Mouse (Mus musculus) NIH3T3 (cell line): ENCODE measurements around the gene Ino80d.

ENCODE experiments used
- DNase-seq: peaks from one replicate; pipeline ENCODE4 v3.0.0-alpha.2; 2012; ENCODE audit warnings: low read depth

The Ino80d gene

GRCm38 (mm10) chr1:62991021-62991420 lies 123.4 kb downstream of the Ino80d start:
- DNase-seq = no peak

- no peak for DNase-seq
Observed at GRCm38 (mm10) chr1:62987561-62987960, 126.9 kb downstream of the Ino80d start.

GRCm38 (mm10) chr1:62986267-62986666 lies 128.2 kb downstream of the Ino80d start:
- DNase-seq = peak; percentile 81

GRCm38 (mm10) chr1:62984566-62984965 lies 129.9 kb downstream of the Ino80d start:
- peak; percentile 36 for DNase-seq

- no peak for DNase-seq
Observed at GRCm38 (mm10) chr1:62976742-62977141, 137.7 kb downstream of the Ino80d start.

- DNase-seq = peak; percentile 66
Observed at GRCm38 (mm10) chr1:62966885-62967284, 147.6 kb downstream of the Ino80d start.

GRCm38 (mm10) chr1:62964291-62964690 lies 150.2 kb downstream of the Ino80d start:
- DNase-seq = peak; percentile 87

GRCm38 (mm10) chr1:62956942-62957645 lies 157.4 kb downstream of the Ino80d start:
- DNase-seq = no peak

GRCm38 (mm10) chr1:62956526-62956925 lies 157.9 kb downstream of the Ino80d start:
- no peak for DNase-seq

- no peak for DNase-seq
Observed at GRCm38 (mm10) chr1:62955340-62955739, 159.1 kb downstream of the Ino80d start.

- no peak for DNase-seq
Observed at GRCm38 (mm10) chr1:62953036-62953435, 161.4 kb downstream of the Ino80d start.

- no peak for DNase-seq
Observed at GRCm38 (mm10) chr1:62952319-62952718, 162.1 kb downstream of the Ino80d start.

GRCm38 (mm10) chr1:62951067-62951809 lies 163.2 kb downstream of the Ino80d start:
- no peak for DNase-seq

- DNase-seq = no peak
Observed at GRCm38 (mm10) chr1:62950526-62950925, 163.9 kb downstream of the Ino80d start.

- no peak for DNase-seq
Observed at GRCm38 (mm10) chr1:62947807-62948206, 166.7 kb downstream of the Ino80d start.

- no peak for DNase-seq
Observed at GRCm38 (mm10) chr1:62946987-62947386, 167.5 kb downstream of the Ino80d start.

- no peak for DNase-seq
Observed at GRCm38 (mm10) chr1:62934752-62935329, 179.6 kb downstream of the Ino80d start.

- DNase-seq = no peak
Observed at GRCm38 (mm10) chr1:62934100-62934513, 180.4 kb downstream of the Ino80d start.

GRCm38 (mm10) chr1:62933288-62934099 lies 181.0 kb downstream of the Ino80d start:
- DNase-seq = no peak

- peak; percentile 76 for DNase-seq
Observed at GRCm38 (mm10) chr1:62929477-62929876, 185.0 kb downstream of the Ino80d start.

- no peak for DNase-seq
Observed at GRCm38 (mm10) chr1:62919219-62919618, 195.2 kb downstream of the Ino80d start.

GRCm38 (mm10) chr1:62916609-62917008 lies 197.9 kb downstream of the Ino80d start:
- DNase-seq = no peak
